Mouse (Mus musculus) olfactory bulb, adult 2 months (tissue): Measurements from ENCODE around the gene Ifitm1.

Experiments used
- CTCF ChIP-seq: fragments of 200-500 bp; IDR thresholded peaks from 2 replicates; pipeline ENCODE4 v1.5.1; 2012; ENCODE audit warnings: low read depth, mild to moderate bottlenecking, low read length, moderate library complexity; ENCODE audit not compliant: insufficient read depth
- POLR2A ChIP-seq: fragments of 200-500 bp; IDR thresholded peaks from 2 replicates; pipeline ENCODE4 v1.6.1; 2012; ENCODE audit warnings: mild to moderate bottlenecking, low read depth, low read length, moderate library complexity; ENCODE audit not compliant: insufficient read depth

GRCm38 (mm10) chr7:140922398-140923069 is 44.5 kb upstream of the Ifitm1 start:
- TF ChIP-seq CTCF (no peak), POLR2A (no peak)
